9 mouse cellular contexts compared by ENCODE assay signal in the genomic region with DNA sequence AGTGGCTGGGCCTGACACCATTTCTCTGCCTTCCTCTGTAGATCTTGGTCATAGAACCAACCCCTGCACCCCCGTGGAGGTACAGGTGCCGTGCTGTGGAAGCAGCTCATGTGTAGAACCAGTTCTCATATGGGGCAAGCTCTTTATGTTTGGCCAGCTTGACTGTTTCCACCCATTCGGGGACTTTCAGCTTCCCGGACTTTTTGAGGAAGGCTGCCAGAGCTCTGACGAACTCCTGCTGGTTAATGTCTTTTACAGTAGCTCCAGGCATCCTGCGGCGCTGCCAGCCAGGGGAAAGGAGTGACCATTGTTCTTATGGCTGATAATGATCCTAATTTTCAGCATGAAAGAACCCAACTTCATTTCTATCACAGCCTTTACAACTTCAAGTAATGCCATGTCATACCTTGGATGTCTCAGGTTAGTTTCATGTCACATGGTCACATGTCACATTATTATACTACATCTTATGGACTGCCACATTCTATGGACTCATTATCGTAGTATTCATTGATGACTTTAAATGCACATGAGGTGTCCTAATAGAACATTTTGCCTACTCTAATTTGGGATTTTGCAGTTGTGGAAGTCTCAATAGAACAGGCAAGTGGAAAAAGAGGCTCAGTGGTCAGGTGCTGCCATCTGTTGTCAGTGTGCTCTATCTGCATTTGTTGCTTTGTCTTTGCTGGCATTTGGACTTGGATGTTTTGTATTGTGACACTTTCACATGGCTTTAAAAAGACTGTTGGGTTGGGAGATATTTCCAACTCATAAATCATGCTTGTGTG. TPM values are rescaled to one million over a fixed set of nuclear protein-coding genes. Genes with fewer than 3 reads are reported as not detected.
DNase-seq lines count a peak whose midpoint lies in the region; ATAC-seq and TF ChIP-seq lines count a peak whose summit lies in the region.
"Had no signal": no experiment of that assay in that cellular context is flagged by ENCODE, and none has a peak within 500 bp of the region (broad histone marks: within the 10 kb centered on the region; RNA-seq: fewer than 3 reads in every experiment).

No protein-coding gene starts in this region.

- 47% methylated on average over 8 of the region's 8 CpGs for WGBS in midbrain, embryonic 14.5 days
- 52% methylated on average over 8 of the region's 8 CpGs for WGBS in midbrain, embryonic 15.5 days
- WGBS in forebrain, embryonic 10.5 days, result 54% methylated on average over 8 of the region's 8 CpGs

- no peaks in the 10 kb centered on the region for H3K9me3 ChIP-seq in midbrain, embryonic 14.5 days (ENCODE audit: control insufficient read depth, low read length)
- no peaks in the 10 kb centered on the region for H3K9me3 ChIP-seq in midbrain, embryonic 15.5 days
- no peaks in the 10 kb centered on the region for H3K9me3 ChIP-seq in ES-E14 (ENCODE audit: control insufficient read depth, insufficient read depth, low read depth, low read length)
- H3K9me3 ChIP-seq in forebrain, embryonic 10.5 days, result no peaks in the 10 kb centered on the region

- peak; percentile 95 for TF ChIP-seq CTCF in gastrocnemius, adult 2 months (IDR thresholded peaks at IDR 0.05)

- no peak overlapping the region for H3K9ac ChIP-seq in midbrain, embryonic 14.5 days (replicated peaks; ENCODE audit: low read length)
- H3K9ac ChIP-seq in midbrain, embryonic 15.5 days, result no peak overlapping the region
- H3K9ac ChIP-seq in ES-E14 (ENCODE audit: insufficient read depth, low read depth, low read length, poor library complexity, severe bottlenecking), result no peak overlapping the region

- in situ Hi-C loops in ES-E14 (cut with MboI; ENCODE audit: low sequenced_read_pairs in 2 of 2, unreplicated experiment in 2 of 2), result loop anchor here (10.0 to 25.0 kb wide), 3 partner anchors 170 to 598 kb away; no protein-coding TSS in a partner anchor

- no peaks in the 10 kb centered on the region for H3K36me3 ChIP-seq in midbrain, embryonic 14.5 days (ENCODE audit: control insufficient read depth, insufficient read depth, low read length)
- H3K36me3 ChIP-seq in midbrain, embryonic 15.5 days (replicated peaks), result no peaks in the 10 kb centered on the region
- no peaks in the 10 kb centered on the region for H3K36me3 ChIP-seq in ES-E14 (ENCODE audit: control insufficient read depth, insufficient read depth, low read length, poor library complexity, severe bottlenecking)
- no peaks in the 10 kb centered on the region for H3K36me3 ChIP-seq in forebrain, embryonic 10.5 days (replicated peaks)

- H3K4me3 ChIP-seq in midbrain, embryonic 14.5 days (replicated peaks; ENCODE audit: low read depth, low read length), result no peak overlapping the region
- no peak overlapping the region for H3K4me3 ChIP-seq in midbrain, embryonic 15.5 days
- H3K4me3 ChIP-seq in ES-E14 (ENCODE audit: insufficient read depth in 1 of 2, low read depth in 1 of 2, low read length in 2 of 2, poor library complexity in 1 of 2, severe bottlenecking in 1 of 2), result no peak overlapping the region
- H3K4me3 ChIP-seq in gastrocnemius, adult 2 months, result peak overlapping the region; percentile 34
- no peak overlapping the region for H3K4me3 ChIP-seq in forebrain, embryonic 10.5 days

- 0 out of 2 replicates have a peak, but pooled peaks cover 5% of the 10 kb centered on the region for H3K4me1 ChIP-seq in midbrain, embryonic 14.5 days (ENCODE audit: control insufficient read depth, insufficient read depth, low read length)
- H3K4me1 ChIP-seq in midbrain, embryonic 15.5 days, result peaks cover 6% of the 10 kb centered on the region; the same call in 1 of the 2 replicates
- H3K4me1 ChIP-seq in ES-E14 (ENCODE audit: control insufficient read depth in 2 of 2, insufficient read depth in 2 of 2, low read length in 2 of 2, poor library complexity in 1 of 2), result peaks cover 0 to 6% of the 10 kb centered on the region in 2 experiments; a peak in 1 of 4 replicates
- peaks cover 25% of the 10 kb centered on the region for H3K4me1 ChIP-seq in forebrain, embryonic 10.5 days

- no peak for ATAC-seq in midbrain, embryonic 14.5 days (ENCODE audit: low FRiP score, low TSS enrichment)
- ATAC-seq in midbrain, embryonic 15.5 days (replicated peaks), result no peak
- peak; percentile 52 for ATAC-seq in megakaryocyte progenitor cell, adult 5-6 weeks (replicated peaks; ENCODE audit: poor library complexity)

- no peak overlapping the region for H3K27ac ChIP-seq in midbrain, embryonic 14.5 days (replicated peaks; ENCODE audit: low read depth, low read length)
- no peak overlapping the region for H3K27ac ChIP-seq in midbrain, embryonic 15.5 days
- H3K27ac ChIP-seq in ES-E14 (ENCODE audit: insufficient read depth, low read depth, low read length, poor library complexity, severe bottlenecking), result no peak overlapping the region
- H3K27ac ChIP-seq in gastrocnemius, adult 2 months, result peak overlapping the region; percentile 72
- no peak overlapping the region for H3K27ac ChIP-seq in forebrain, embryonic 10.5 days

- H3K27me3 ChIP-seq in midbrain, embryonic 14.5 days (ENCODE audit: control insufficient read depth, insufficient read depth, low read length), result no peaks in the 10 kb centered on the region
- H3K27me3 ChIP-seq in midbrain, embryonic 15.5 days (replicated peaks), result no peaks in the 10 kb centered on the region
- no peaks in the 10 kb centered on the region for H3K27me3 ChIP-seq in forebrain, embryonic 10.5 days (ENCODE audit: poor library complexity, severe bottlenecking)

- peak; percentile 85 for DNase-seq in midbrain, embryonic 14.5 days
- peak; percentile 39 for DNase-seq in ES-E14 (ENCODE audit: low read depth, low spot score)
- peak; percentile 40 for DNase-seq in brain, embryonic 18.5 days (ENCODE audit: low read depth, low spot score)
- peak; percentile 49 for DNase-seq in gastrocnemius, adult 2 months
- DNase-seq in layer of hippocampus, adult 9-11 months, result peak; percentile 27
- DNase-seq in forebrain, embryonic 10.5 days (ENCODE audit: extremely low spot score, low spot score), result no peak

- intact Hi-C loops in gastrocnemius, adult 2 months (cut with DNase I), result loop anchor here (5.0 to 10.0 kb wide), 3 partner anchors 168 to 790 kb away; partner anchors contain the start of gene Fam162b

- no peak overlapping the region for H3K4me2 ChIP-seq in midbrain, embryonic 14.5 days (ENCODE audit: low read length)
- no peak overlapping the region for H3K4me2 ChIP-seq in midbrain, embryonic 15.5 days

TF ChIP-seq in ES-E14, 5 proteins besides CTCF, POLR2A, EP300 and RAD21:
- TF ChIP-seq ZC3H11A (IDR thresholded peaks at IDR 0.05; ENCODE audit: borderline replicate concordance, low read depth, low read length) (peak; percentile 98), HCFC1 (IDR thresholded peaks at IDR 0.05; ENCODE audit: borderline replicate concordance, insufficient read depth, low read length) (no peak)

RNA-seq across cellular contexts. Expression of gene Gopc, which starts 3.1 kb away (rescaled TPM):
- 19.2 and 24.5 TPM in 2 replicates for polyA plus RNA-seq in midbrain, embryonic 14.5 days (2014; fragmentation: Nextera tagmentation; extraction: Ambion mirVana)
- 26.1 and 26.5 TPM in 2 replicates for polyA plus RNA-seq in midbrain, embryonic 15.5 days (2015; fragmentation: Nextera tagmentation; extraction: Ambion mirVana)
- total RNA-seq in ES-E14 (2012; rRNA removed), result 6.9 and 9.1 TPM in 2 replicates
- 1 to 10 TPM; 7.6 to 9.3 TPM for total RNA-seq in gastrocnemius, adult 2 months (2021)
- 14.5 and 17.4 TPM in 2 replicates for total RNA-seq in megakaryocyte progenitor cell, adult 5-6 weeks (2015)
- total RNA-seq in megakaryocyte progenitor cell, adult 5-6 weeks (2017), result 16.3 and 17.2 TPM in 2 replicates
- polyA plus RNA-seq in forebrain, embryonic 10.5 days (2016; fragmentation: Nextera tagmentation; extraction: Ambion mirVana), result 15.8 and 16.0 TPM in 2 replicates

RNA-seq across cellular contexts. Expression of gene Nepn, which starts 3.8 kb away (rescaled TPM):
- not detected in 2 replicates for polyA plus RNA-seq in midbrain, embryonic 14.5 days (2014; fragmentation: Nextera tagmentation; extraction: Ambion mirVana)
- not detected in 2 replicates for polyA plus RNA-seq in midbrain, embryonic 15.5 days (2015; fragmentation: Nextera tagmentation; extraction: Ambion mirVana)
- not detected in 2 replicates for total RNA-seq in ES-E14 (2012; rRNA removed)
- total RNA-seq in gastrocnemius, adult 2 months (2021), result not detected
- not detected in 2 replicates for total RNA-seq in megakaryocyte progenitor cell, adult 5-6 weeks (2015)
- total RNA-seq in megakaryocyte progenitor cell, adult 5-6 weeks (2017), result not detected in 2 replicates
- not detected in 2 replicates for polyA plus RNA-seq in forebrain, embryonic 10.5 days (2016; fragmentation: Nextera tagmentation; extraction: Ambion mirVana)

RNA-seq across cellular contexts. Expression of gene Gm26741, which starts 26.4 kb away (rescaled TPM):
- polyA plus RNA-seq in midbrain, embryonic 14.5 days (2014; fragmentation: Nextera tagmentation; extraction: Ambion mirVana), result not detected in 2 replicates
- not detected in 2 replicates for polyA plus RNA-seq in midbrain, embryonic 15.5 days (2015; fragmentation: Nextera tagmentation; extraction: Ambion mirVana)
- not detected in 2 replicates for total RNA-seq in ES-E14 (2012; rRNA removed)
- total RNA-seq in gastrocnemius, adult 2 months (2021), result not detected
- total RNA-seq in megakaryocyte progenitor cell, adult 5-6 weeks (2015), result not detected in 2 replicates
- not detected in 2 replicates for total RNA-seq in megakaryocyte progenitor cell, adult 5-6 weeks (2017)
- not detected in 2 replicates for polyA plus RNA-seq in forebrain, embryonic 10.5 days (2016; fragmentation: Nextera tagmentation; extraction: Ambion mirVana)
- polyA plus RNA-seq: frontal cortex, adult 2 months had no signal

RNA-seq across cellular contexts. Expression of gene Nus1, which starts 32.3 kb away (rescaled TPM):
- 23.0 and 23.5 TPM in 2 replicates for polyA plus RNA-seq in midbrain, embryonic 14.5 days (2014; fragmentation: Nextera tagmentation; extraction: Ambion mirVana)
- 22.3 and 23.1 TPM in 2 replicates for polyA plus RNA-seq in midbrain, embryonic 15.5 days (2015; fragmentation: Nextera tagmentation; extraction: Ambion mirVana)
- total RNA-seq in ES-E14 (2012; rRNA removed), result 34.4 and 38.4 TPM in 2 replicates
- 10 to 100 TPM; 17.4 to 23.7 TPM for total RNA-seq in gastrocnemius, adult 2 months (2021)
- 33.7 and 37.2 TPM in 2 replicates for total RNA-seq in megakaryocyte progenitor cell, adult 5-6 weeks (2015)
- total RNA-seq in megakaryocyte progenitor cell, adult 5-6 weeks (2017), result 26.8 and 41.1 TPM in 2 replicates
- polyA plus RNA-seq in forebrain, embryonic 10.5 days (2016; fragmentation: Nextera tagmentation; extraction: Ambion mirVana), result 12.1 and 12.5 TPM in 2 replicates
